Mouse (Mus musculus): ENCODE results near the gene Nup188. TPM values are rescaled to one million over a fixed set of nuclear protein-coding genes. Genes with fewer than 3 reads are reported as not detected.

The Nup188 gene
- polyA plus RNA-seq, 1 experiment from 2014 or later = 8.5 TPM

GRCm38 (mm10) chr2:30285416-30286181 is 598 bp upstream of the Nup188 start:
- no peak for TF ChIP-seq CTCF (IDR thresholded peaks at IDR 0.05; ENCODE audit: low read depth)
- ATAC-seq (ENCODE audit: low FRiP score, low TSS enrichment) = peak; percentile 65
- WGBS = 9% methylated on average over 37 of the region's 38 CpGs
- Histone ChIP-seq H3K9ac (ENCODE audit: low read length) (peak overlapping the region; percentile 77), H3K27me3 (ENCODE audit: control insufficient read depth, insufficient read depth, low read length) (no peaks in the 10 kb centered on the region), H3K27ac (replicated peaks) (peak overlapping the region; percentile 70), H3K4me2 (replicated peaks; ENCODE audit: low read depth) (peak overlapping the region; percentile 89), H3K4me3 (ENCODE audit: low read depth, low read length) (peak overlapping the region; percentile 85), H3K9me3 (ENCODE audit: control insufficient read depth, low read length) (no peaks in the 10 kb centered on the region), H3K4me1 (replicated peaks; ENCODE audit: control insufficient read depth, insufficient read depth) (peaks cover 5% of the 10 kb centered on the region; the same call in 1 of the 2 replicates), H3K36me3 (ENCODE audit: control insufficient read depth, insufficient read depth, low read length) (no peaks in the 10 kb centered on the region)
- DNase-seq (ENCODE audit: low spot score) = no peak

GRCm38 (mm10) chr2:30287027-30287373 is 803 bp downstream of the Nup188 start:
- no peaks in the 10 kb centered on the region for H3K36me3 ChIP-seq (ENCODE audit: control insufficient read depth, insufficient read depth, low read length)
- under 1% methylated on average over 10 of the region's 10 CpGs for WGBS
- peak overlapping the region; percentile 89 for H3K4me2 ChIP-seq (replicated peaks; ENCODE audit: low read depth)
- DNase-seq (ENCODE audit: low spot score) (peak; percentile 45), ATAC-seq (ENCODE audit: low FRiP score, low TSS enrichment) (no peak)
- H3K9ac ChIP-seq (ENCODE audit: low read length) = peak overlapping the region; percentile 87
- H3K4me3 ChIP-seq (ENCODE audit: low read depth, low read length) = peak overlapping the region; percentile 85
- no peak overlapping the region for H3K27ac ChIP-seq (replicated peaks)
- H3K4me1 ChIP-seq (replicated peaks; ENCODE audit: control insufficient read depth, insufficient read depth) = peaks cover 5% of the 10 kb centered on the region; the same call in 1 of the 2 replicates
- H3K9me3 ChIP-seq (ENCODE audit: control insufficient read depth, low read length) = no peaks in the 10 kb centered on the region
- H3K27me3 ChIP-seq (ENCODE audit: control insufficient read depth, insufficient read depth, low read length) = no peaks in the 10 kb centered on the region
- TF ChIP-seq EP300 (optimal IDR thresholded peaks at IDR 0.05) = no peak
- TF ChIP-seq CTCF (IDR thresholded peaks at IDR 0.05; ENCODE audit: low read depth) = peak; percentile 30; the same call in 1 of the 2 replicates

- Histone ChIP-seq H3K36me3 (ENCODE audit: control insufficient read depth, insufficient read depth, low read length) (peaks cover 5% of the 10 kb centered on the region; the same call in 1 of the 2 replicates), H3K9me3 (ENCODE audit: control insufficient read depth, low read length) (no peaks in the 10 kb centered on the region), H3K9ac (ENCODE audit: low read length) (no peak overlapping the region), H3K4me3 (ENCODE audit: low read depth, low read length) (no peak overlapping the region), H3K27me3 (ENCODE audit: control insufficient read depth, insufficient read depth, low read length) (no peaks in the 10 kb centered on the region), H3K4me2 (replicated peaks; ENCODE audit: low read depth) (no peak overlapping the region), H3K27ac (replicated peaks) (no peak overlapping the region), H3K4me1 (replicated peaks; ENCODE audit: control insufficient read depth, insufficient read depth) (no peaks in the 10 kb centered on the region)
- ATAC-seq (ENCODE audit: low FRiP score, low TSS enrichment) (no peak), DNase-seq (ENCODE audit: low spot score) (no peak)
- 78% methylated on average over 3 of the region's 3 CpGs for WGBS
- TF ChIP-seq EP300 (optimal IDR thresholded peaks at IDR 0.05) (no peak), CTCF (IDR thresholded peaks at IDR 0.05; ENCODE audit: low read depth) (peak; percentile 59)
Measured at GRCm38 (mm10) chr2:30299525-30299924, 13.3 kb downstream of the Nup188 start.

- peaks cover 6% of the 10 kb centered on the region; the same call in 1 of the 2 replicates for H3K36me3 ChIP-seq (ENCODE audit: control insufficient read depth, insufficient read depth, low read length)
- H3K27ac ChIP-seq (replicated peaks) = no peak overlapping the region
- H3K27me3 ChIP-seq (ENCODE audit: control insufficient read depth, insufficient read depth, low read length) = no peaks in the 10 kb centered on the region
- ATAC-seq (ENCODE audit: low FRiP score, low TSS enrichment) (no peak), DNase-seq (ENCODE audit: low spot score) (no peak)
- H3K4me3 ChIP-seq (ENCODE audit: low read depth, low read length) = no peak overlapping the region
- no peaks in the 10 kb centered on the region for H3K9me3 ChIP-seq (ENCODE audit: control insufficient read depth, low read length)
- no peak overlapping the region for H3K4me2 ChIP-seq (replicated peaks; ENCODE audit: low read depth)
- H3K4me1 ChIP-seq (replicated peaks; ENCODE audit: control insufficient read depth, insufficient read depth) = no peaks in the 10 kb centered on the region
- no peak overlapping the region for H3K9ac ChIP-seq (ENCODE audit: low read length)
- 82% methylated on average over 5 of the region's 5 CpGs for WGBS
- TF ChIP-seq EP300 (optimal IDR thresholded peaks at IDR 0.05) = no peak
- no peak for TF ChIP-seq CTCF (IDR thresholded peaks at IDR 0.05; ENCODE audit: low read depth)
Measured at GRCm38 (mm10) chr2:30299966-30300365, 13.8 kb downstream of the Nup188 start.

- no peaks in the 10 kb centered on the region for H3K4me1 ChIP-seq (replicated peaks; ENCODE audit: control insufficient read depth, insufficient read depth)
- no peak overlapping the region for H3K4me3 ChIP-seq (ENCODE audit: low read depth, low read length)
- no peaks in the 10 kb centered on the region for H3K9me3 ChIP-seq (ENCODE audit: control insufficient read depth, low read length)
- WGBS = 74% methylated on average over 7 of the region's 7 CpGs
- peaks cover 32% of the 10 kb centered on the region for H3K36me3 ChIP-seq (ENCODE audit: control insufficient read depth, insufficient read depth, low read length)
- ATAC-seq (ENCODE audit: low FRiP score, low TSS enrichment) (peak; percentile 91), DNase-seq (ENCODE audit: low spot score) (peak; percentile 73)
- H3K27ac ChIP-seq (replicated peaks) = no peak overlapping the region
- TF ChIP-seq EP300 (optimal IDR thresholded peaks at IDR 0.05) = no peak
- no peak for TF ChIP-seq CTCF (IDR thresholded peaks at IDR 0.05; ENCODE audit: low read depth)
- no peaks in the 10 kb centered on the region for H3K27me3 ChIP-seq (ENCODE audit: control insufficient read depth, insufficient read depth, low read length)
- H3K4me2 ChIP-seq (replicated peaks; ENCODE audit: low read depth) = no peak overlapping the region
- no peak overlapping the region for H3K9ac ChIP-seq (ENCODE audit: low read length)
Measured at GRCm38 (mm10) chr2:30306087-30306486, 19.9 kb downstream of the Nup188 start.

- 74% methylated on average over 3 of the region's 3 CpGs for WGBS
- no peaks in the 10 kb centered on the region for H3K9me3 ChIP-seq (ENCODE audit: control insufficient read depth, low read length)
- H3K27me3 ChIP-seq (ENCODE audit: control insufficient read depth, insufficient read depth, low read length) = no peaks in the 10 kb centered on the region
- H3K4me1 ChIP-seq (replicated peaks; ENCODE audit: control insufficient read depth, insufficient read depth) = no peaks in the 10 kb centered on the region
- TF ChIP-seq CTCF (IDR thresholded peaks at IDR 0.05; ENCODE audit: low read depth) (no peak), EP300 (optimal IDR thresholded peaks at IDR 0.05) (no peak)
- no peak overlapping the region for H3K4me2 ChIP-seq (replicated peaks; ENCODE audit: low read depth)
- ATAC-seq (ENCODE audit: low FRiP score, low TSS enrichment) (no peak), DNase-seq (ENCODE audit: low spot score) (no peak)
- H3K9ac ChIP-seq (ENCODE audit: low read length) = no peak overlapping the region
- no peak overlapping the region for H3K27ac ChIP-seq (replicated peaks)
- no peak overlapping the region for H3K4me3 ChIP-seq (ENCODE audit: low read depth, low read length)
- peaks cover 40% of the 10 kb centered on the region for H3K36me3 ChIP-seq (ENCODE audit: control insufficient read depth, insufficient read depth, low read length)
Measured at GRCm38 (mm10) chr2:30309351-30309750, 23.2 kb downstream of the Nup188 start.

Measured in stomach, postnatal 0 days (tissue).